Mouse (Mus musculus): Measurements from ENCODE around the gene Qprt. TPM values are rescaled to one million over a fixed set of nuclear protein-coding genes. Genes with fewer than 3 reads are reported as not detected.
"Not testable (repeated sequence)": the region's sequence is repeated elsewhere in the genome, so short reads cannot be mapped to it uniquely, and the experiment has no call there.

Qprt gene
- polyA plus RNA-seq, 1 experiment from 2014 or later = 0.64 TPM

DNA sequence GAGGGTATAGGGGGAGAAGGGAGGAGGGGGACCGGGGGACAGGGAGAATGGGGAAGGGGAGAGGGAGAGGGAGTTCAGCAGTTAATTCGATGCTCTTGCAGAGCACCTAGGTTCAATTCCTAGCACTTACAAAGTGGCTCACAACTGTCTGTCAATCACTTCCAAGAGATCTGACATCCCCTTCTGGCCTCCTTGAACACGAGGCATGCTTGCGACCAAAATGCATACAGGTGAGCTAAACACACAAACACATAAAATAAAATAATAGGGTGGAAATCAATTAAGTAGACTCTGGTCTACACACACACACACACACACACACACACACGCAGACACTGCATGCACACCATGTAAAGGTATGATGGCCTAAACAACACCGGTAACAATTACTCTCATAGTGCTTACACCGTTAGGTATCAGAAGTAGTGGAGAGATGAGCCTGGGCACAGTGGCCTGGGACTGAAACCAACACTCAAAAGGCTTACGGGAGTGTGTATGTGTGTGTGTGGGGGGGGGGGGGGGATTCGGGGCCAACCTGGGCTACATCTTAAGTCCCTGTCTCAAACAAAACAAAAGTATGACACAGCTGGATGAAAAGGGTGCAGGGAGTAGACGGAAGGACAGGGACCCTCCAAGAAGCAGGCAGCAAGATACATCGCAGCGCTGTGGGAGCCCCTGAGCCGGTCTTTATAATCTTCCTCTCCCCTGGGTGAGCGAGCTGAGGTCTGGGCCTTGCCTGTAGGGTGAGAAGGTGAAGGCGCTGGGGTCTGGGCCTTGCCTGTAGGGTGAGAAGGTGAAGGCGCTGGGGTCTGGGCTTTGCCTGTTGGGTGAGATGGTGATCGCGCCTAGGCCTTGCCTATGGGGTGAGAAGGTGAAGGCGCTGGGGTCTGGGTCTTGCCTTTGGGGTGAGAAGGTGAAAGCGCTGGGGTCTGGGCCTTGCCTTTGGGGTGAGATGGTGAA, 31.6 kb downstream of the Qprt start:
- 83% methylated on average over 20 of the region's 20 CpGs for WGBS
- no peaks in the 10 kb centered on the region for H3K9me3 ChIP-seq
- no peaks in the 10 kb centered on the region for H3K36me3 ChIP-seq
- H3K27me3 ChIP-seq = no peaks in the 10 kb centered on the region
- H3K4me1 ChIP-seq = 0 out of 2 replicates have a peak, but pooled peaks cover 12% of the 10 kb centered on the region
- no peak overlapping the region for H3K4me3 ChIP-seq
- peak overlapping the region; percentile 48; the same call in 1 of the 2 replicates for H3K4me2 ChIP-seq
- H3K27ac ChIP-seq = peak overlapping the region; percentile 71; the same call in 1 of the 2 replicates
- no peak for ATAC-seq (ENCODE audit: borderline replicate concordance, extremely low read depth, low FRiP score, low TSS enrichment)
- no peak overlapping the region for H3K9ac ChIP-seq

DNA sequence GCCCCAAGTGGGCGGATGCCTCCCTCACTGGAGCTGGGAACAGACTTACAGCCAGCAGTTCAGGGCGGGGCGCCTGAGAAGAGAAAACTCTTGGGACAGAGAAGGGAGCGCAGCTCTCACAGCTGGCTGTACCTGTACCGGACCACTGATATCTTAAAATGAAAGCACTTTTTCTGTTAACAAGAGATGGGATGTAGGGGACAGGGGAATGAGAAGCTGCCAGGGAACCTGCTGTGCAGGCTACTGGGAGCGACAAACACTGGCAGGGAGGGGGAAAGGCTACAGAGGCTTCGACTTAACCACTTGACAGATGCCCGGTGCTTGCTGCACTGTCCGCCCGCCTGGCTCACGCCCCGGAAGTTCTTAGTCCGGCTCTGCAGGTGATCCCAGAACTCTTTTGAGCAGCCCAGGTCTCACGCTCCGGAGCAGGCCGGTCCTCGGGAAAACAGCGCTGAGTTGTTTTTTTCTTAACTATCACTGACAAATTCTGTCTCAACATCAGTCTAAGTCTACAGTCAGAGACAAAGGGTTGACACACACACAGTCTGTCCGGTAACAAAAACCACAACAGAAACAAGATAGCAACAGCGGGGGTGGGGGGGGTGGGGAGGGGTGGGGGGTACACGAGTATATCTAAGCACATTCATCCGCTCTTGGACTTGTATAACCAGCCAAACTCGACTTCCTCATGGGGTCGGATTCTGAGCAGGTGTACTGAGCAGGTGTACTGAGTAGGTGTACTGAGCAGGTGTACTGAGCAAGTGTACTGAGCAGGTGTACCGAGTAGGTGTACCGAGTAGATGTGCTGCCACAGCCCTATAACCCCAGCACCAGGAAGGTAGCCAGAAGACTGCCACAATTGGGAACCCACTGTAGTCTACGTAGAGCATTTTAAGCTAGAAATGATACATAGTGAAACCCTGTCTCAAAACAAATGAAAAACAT, 32.9 kb downstream of the Qprt start:
- Histone ChIP-seq H3K27me3 (no peaks in the 10 kb centered on the region), H3K4me2 (peak overlapping the region; percentile 40), H3K36me3 (no peaks in the 10 kb centered on the region), H3K4me1 (0 out of 2 replicates have a peak, but pooled peaks cover 12% of the 10 kb centered on the region), H3K27ac (no peak overlapping the region), H3K9me3 (no peaks in the 10 kb centered on the region), H3K9ac (0 out of 2 replicates have a peak overlapping the region, but pooled peaks have one; percentile 16), H3K4me3 (no peak overlapping the region)
- WGBS = 19% methylated on average over 27 of the region's 27 CpGs
- ATAC-seq (ENCODE audit: borderline replicate concordance, extremely low read depth, low FRiP score, low TSS enrichment) = no peak

DNA sequence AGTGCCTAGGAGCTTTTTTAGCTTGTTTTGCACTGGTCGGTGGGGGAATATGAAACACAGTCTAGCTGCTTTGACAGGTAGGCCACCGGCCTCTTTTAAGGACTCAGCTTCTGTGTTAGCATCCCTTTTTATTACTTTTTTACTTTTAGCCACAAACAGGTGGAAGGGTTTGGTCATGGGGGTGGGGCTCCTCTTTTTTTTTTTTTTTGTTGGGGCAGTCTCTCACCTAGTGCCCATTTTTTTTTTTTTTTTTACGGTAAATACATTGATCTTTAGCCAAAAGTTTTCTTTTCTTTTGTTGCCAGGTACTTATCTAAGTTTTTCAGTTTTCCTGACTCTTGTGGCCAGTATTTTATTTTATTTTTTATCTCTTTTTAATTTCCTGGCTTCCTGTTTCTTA, 33.9 kb downstream of the Qprt start:
- H3K27me3 ChIP-seq = no peaks in the 10 kb centered on the region
- 85% methylated on average over 3 of the region's 3 CpGs for WGBS
- H3K4me3 ChIP-seq = no peak overlapping the region
- no peaks in the 10 kb centered on the region for H3K9me3 ChIP-seq
- H3K36me3 ChIP-seq = no peaks in the 10 kb centered on the region
- 0 out of 2 replicates have a peak, but pooled peaks cover 12% of the 10 kb centered on the region for H3K4me1 ChIP-seq
- H3K27ac ChIP-seq = no peak overlapping the region
- no peak for ATAC-seq (ENCODE audit: borderline replicate concordance, extremely low read depth, low FRiP score, low TSS enrichment)
- H3K9ac ChIP-seq = no peak overlapping the region
- H3K4me2 ChIP-seq = no peak overlapping the region

DNA sequence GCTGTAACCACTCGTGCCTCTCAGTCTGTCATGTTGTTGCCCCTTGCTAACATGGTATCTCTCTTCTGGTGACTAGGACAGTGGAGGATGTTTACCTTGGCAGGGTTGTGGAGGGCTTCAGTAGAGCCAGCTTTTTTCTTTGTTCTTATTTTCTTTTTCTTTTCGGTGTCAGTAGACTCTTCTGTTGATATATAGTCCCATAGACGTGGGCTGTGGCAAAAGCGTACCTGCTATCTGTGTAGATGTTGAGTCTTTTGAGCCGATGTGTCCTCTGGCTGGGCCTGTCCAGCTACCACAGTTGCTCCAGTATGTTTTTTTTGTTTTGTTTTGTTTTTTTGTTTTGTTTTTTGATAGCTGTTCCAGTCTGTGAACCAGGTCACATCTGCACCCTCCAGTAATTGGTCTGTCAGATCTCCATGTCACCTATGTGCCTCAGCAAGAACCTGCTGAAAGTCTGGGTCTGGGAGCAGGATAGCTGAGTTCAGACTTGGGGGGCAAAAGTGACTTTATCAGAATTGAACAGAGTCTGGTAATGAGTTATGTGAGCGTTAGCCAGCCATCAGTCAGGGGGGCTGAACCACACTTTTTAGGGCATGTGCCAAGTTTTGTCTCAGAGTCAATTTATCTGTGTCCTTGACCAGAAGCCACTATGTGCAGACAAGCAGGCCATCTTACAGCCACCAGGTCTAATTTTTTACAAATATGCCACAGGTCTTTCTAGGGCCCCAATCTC, 34.6 kb downstream of the Qprt start, which contains the start of gene Zg16:
Gene Zg16, minus strand, starts transcription at position 51 of the 733 bp plus-strand sequence.
- 0 out of 2 replicates have a peak, but pooled peaks cover 10% of the 10 kb centered on the region for H3K4me1 ChIP-seq
- 71% methylated on average over 6 of the region's 6 CpGs for WGBS
- not testable (repeated sequence) for H3K4me2 ChIP-seq; H3K36me3 ChIP-seq; H3K4me3 ChIP-seq; H3K9me3 ChIP-seq; H3K9ac ChIP-seq; ATAC-seq (ENCODE audit: borderline replicate concordance, extremely low read depth, low FRiP score, low TSS enrichment); H3K27ac ChIP-seq; H3K27me3 ChIP-seq

DNA sequence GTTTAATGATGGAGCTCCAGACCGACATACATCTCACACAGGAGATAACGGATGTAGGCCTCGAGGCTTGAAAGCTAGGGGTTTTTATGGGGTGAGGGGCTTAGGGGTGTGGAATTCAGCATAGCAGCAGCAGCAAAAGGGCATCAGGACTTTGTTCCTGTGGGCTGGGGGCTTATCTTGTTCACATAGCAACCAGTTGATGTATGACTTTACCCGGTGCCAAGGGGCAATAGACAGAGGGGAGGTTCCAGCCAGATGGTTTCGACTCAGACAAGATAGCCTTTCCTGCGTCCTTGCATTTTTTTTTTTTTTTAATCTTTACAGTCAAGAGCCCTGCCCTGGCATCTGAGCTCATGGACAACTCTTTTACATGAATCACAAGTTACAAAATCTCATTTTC, 36.3 kb downstream of the Qprt start:
- H3K9me3 ChIP-seq; H3K27me3 ChIP-seq; H3K4me3 ChIP-seq; H3K4me1 ChIP-seq; H3K4me2 ChIP-seq; H3K9ac ChIP-seq; H3K36me3 ChIP-seq; H3K27ac ChIP-seq; ATAC-seq (ENCODE audit: borderline replicate concordance, extremely low read depth, low FRiP score, low TSS enrichment): not testable (repeated sequence)
- 34% methylated on average over 6 of the region's 6 CpGs for WGBS

DNA sequence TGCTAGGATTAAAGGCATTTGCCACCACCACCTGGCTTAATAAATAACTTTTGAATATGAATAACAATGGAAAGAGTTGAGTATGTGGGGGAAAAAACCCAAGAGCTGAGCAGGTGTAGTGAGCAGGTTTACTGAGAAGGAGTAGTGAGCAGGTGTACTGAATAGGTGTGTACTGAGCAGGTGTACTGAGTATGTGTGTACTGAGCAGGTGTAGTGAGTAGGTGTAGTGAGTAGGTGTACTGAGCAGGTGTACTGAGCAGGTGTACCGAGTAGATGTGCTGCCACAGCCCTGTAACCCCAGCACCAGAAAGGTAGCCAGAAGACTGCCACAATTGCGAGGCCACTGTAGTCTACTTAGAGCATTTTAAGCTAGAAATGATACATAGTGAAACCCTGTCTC, 37.2 kb downstream of the Qprt start:
- Histone ChIP-seq H3K4me3 (no peak overlapping the region), H3K4me1 (0 out of 2 replicates have a peak, but pooled peaks cover 5% of the 10 kb centered on the region), H3K9ac (no peak overlapping the region), H3K27me3 (no peaks in the 10 kb centered on the region), H3K9me3 (no peaks in the 10 kb centered on the region), H3K27ac (no peak overlapping the region), H3K4me2 (no peak overlapping the region), H3K36me3 (no peaks in the 10 kb centered on the region)
- ATAC-seq (ENCODE audit: borderline replicate concordance, extremely low read depth, low FRiP score, low TSS enrichment) = no peak
- 71% methylated on average over 2 of the region's 2 CpGs for WGBS

DNA sequence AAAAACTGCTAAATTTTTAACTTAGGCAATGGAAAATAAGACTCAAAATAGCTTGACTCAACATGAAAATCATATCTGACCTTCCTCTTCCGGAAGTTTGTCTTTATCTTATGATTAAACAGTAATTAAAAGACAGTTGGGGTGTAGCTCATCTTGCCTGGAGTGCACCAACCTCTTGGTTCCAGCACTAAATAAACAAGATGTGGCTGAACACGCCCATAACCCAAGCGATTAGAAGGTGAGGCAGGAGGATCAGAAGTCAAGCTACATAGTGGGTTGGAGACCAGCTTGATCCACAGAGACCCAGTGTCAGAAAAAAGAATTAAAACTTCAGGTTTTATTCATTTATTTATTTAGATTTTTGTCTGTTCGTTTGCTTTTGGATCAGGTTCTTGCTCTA, 38.3 kb downstream of the Qprt start:
- H3K27ac ChIP-seq = no peak overlapping the region
- H3K36me3 ChIP-seq = no peaks in the 10 kb centered on the region
- no peak overlapping the region for H3K4me2 ChIP-seq
- H3K4me1 ChIP-seq = no peaks in the 10 kb centered on the region
- H3K9ac ChIP-seq = no peak overlapping the region
- no peak for ATAC-seq (ENCODE audit: borderline replicate concordance, extremely low read depth, low FRiP score, low TSS enrichment)
- WGBS = 66% methylated on average over 4 of the region's 4 CpGs
- H3K9me3 ChIP-seq = no peaks in the 10 kb centered on the region
- no peaks in the 10 kb centered on the region for H3K27me3 ChIP-seq
- H3K4me3 ChIP-seq = no peak overlapping the region

DNA sequence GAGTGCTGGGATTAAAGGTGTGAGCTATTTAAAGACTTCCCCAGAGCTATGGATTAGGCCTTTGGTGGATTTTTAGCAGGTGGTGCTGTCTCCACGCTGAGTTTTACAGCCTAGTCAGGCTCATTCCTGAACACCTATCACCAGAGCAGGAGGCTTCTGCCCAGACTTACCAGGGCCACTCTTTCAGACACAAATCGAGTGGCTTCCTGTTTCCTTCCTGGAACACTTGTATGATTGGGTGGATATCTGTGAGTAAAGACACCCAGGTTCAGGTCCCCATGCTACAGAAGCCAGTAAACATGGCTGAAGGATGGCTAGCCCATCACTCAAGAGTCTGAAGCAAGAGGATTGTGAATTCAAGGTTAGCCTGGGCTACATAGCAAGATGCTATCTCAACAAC, 39.0 kb downstream of the Qprt start:
- H3K9ac ChIP-seq = no peak overlapping the region
- H3K4me1 ChIP-seq = no peaks in the 10 kb centered on the region
- no peaks in the 10 kb centered on the region for H3K27me3 ChIP-seq
- no peak overlapping the region for H3K4me3 ChIP-seq
- no peak overlapping the region for H3K27ac ChIP-seq
- H3K9me3 ChIP-seq = no peaks in the 10 kb centered on the region
- no peak overlapping the region for H3K4me2 ChIP-seq
- no peak for ATAC-seq (ENCODE audit: borderline replicate concordance, extremely low read depth, low FRiP score, low TSS enrichment)
- 41% methylated on average over 2 of the region's 2 CpGs for WGBS
- H3K36me3 ChIP-seq = no peaks in the 10 kb centered on the region

DNA sequence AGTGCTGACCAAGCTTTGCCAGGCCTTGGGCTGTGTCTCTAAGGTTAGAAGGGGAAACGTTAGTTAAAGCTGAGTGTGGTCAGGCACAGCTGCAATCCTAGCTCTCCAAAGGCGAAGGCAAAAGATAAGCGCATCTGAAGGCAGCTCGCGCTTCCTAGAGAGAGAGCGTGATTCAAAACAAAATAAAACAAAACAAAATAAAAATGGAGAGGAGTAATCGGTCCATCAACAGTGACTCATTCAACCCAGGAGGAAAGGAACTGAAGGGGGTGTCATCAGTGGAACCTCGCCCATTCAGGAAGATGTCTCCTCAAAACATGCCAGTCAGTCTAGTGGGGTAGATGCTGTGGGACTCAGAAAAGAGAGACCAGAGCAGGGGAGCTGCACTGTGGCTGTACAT, 39.8 kb downstream of the Qprt start:
- Histone ChIP-seq H3K4me3 (no peak overlapping the region), H3K36me3 (no peaks in the 10 kb centered on the region), H3K9me3 (no peaks in the 10 kb centered on the region), H3K4me2 (no peak overlapping the region), H3K9ac (no peak overlapping the region), H3K4me1 (no peaks in the 10 kb centered on the region), H3K27ac (no peak overlapping the region), H3K27me3 (no peaks in the 10 kb centered on the region)
- WGBS = 68% methylated on average over 8 of the region's 8 CpGs
- ATAC-seq (ENCODE audit: borderline replicate concordance, extremely low read depth, low FRiP score, low TSS enrichment) = no peak

DNA sequence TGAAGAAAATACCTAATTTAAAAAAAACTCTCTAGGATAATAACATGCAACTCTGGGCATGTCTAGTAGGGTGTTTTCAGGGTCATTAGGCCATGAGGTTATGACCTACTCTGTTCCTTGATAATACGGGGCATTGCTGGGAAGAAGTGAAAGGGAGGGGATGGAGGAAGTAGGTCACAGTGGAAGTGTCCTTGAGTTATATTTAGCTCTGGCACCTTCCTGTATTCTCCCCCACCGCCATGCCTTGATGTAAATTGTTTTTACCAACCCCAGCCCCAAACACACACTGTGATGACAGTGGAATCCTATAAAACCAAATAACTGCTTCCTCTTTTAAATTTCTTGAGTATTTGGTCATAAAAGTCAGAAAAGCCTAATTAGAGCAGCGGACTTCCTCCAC, 42.0 kb downstream of the Qprt start:
- Histone ChIP-seq H3K9ac (no peak overlapping the region), H3K9me3 (no peaks in the 10 kb centered on the region), H3K4me3 (no peak overlapping the region), H3K36me3 (no peaks in the 10 kb centered on the region), H3K27me3 (no peaks in the 10 kb centered on the region), H3K4me2 (no peak overlapping the region), H3K4me1 (0 out of 2 replicates have a peak, but pooled peaks cover 3% of the 10 kb centered on the region), H3K27ac (no peak overlapping the region)
- no peak for ATAC-seq (ENCODE audit: borderline replicate concordance, extremely low read depth, low FRiP score, low TSS enrichment)
- 55% methylated on average over 3 of the region's 3 CpGs for WGBS

DNA sequence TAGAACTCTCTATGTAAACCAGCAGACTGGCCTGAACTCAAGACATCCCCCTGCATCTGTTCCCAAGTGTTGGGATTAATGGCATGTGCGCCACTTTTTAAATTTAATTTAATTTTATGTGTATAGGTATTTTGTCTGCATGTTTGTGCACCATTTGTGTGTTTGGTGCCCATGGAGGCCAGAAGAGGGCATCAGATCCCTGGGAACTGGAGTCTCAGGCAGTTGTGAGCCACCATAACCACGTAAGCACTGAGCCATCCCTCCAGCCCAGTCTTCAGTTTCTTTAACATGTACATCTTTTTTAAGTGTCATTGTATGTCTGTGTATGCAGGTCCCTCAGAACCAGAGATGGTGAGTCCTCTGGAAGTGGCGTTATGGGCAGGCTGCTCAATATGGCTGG, 44.3 kb downstream of the Qprt start:
- 85% methylated on average over 3 of the region's 3 CpGs for WGBS
- Histone ChIP-seq H3K36me3 (no peaks in the 10 kb centered on the region), H3K4me3 (no peak overlapping the region), H3K9me3 (no peaks in the 10 kb centered on the region), H3K9ac (no peak overlapping the region), H3K4me1 (0 out of 2 replicates have a peak, but pooled peaks cover 3% of the 10 kb centered on the region), H3K27ac (no peak overlapping the region), H3K4me2 (no peak overlapping the region), H3K27me3 (no peaks in the 10 kb centered on the region)
- no peak for ATAC-seq (ENCODE audit: borderline replicate concordance, extremely low read depth, low FRiP score, low TSS enrichment)
